Mouse (Mus musculus): ENCODE measurements at regions not wholly inside any gene's neighbourhood (a gene's known extent, or its start where the extent isn't known, plus 50 kb on each side); places are given as distances from the start of the nearest gene placed in this dataset.

- ATAC-seq (replicated peaks; ENCODE audit: low FRiP score, low TSS enrichment, poor library complexity, severe bottlenecking), result no peak
Observed at GRCm38 (mm10) chr12:109272101-109272500, 180.5 kb upstream of the Dlk1 start.

DNA sequence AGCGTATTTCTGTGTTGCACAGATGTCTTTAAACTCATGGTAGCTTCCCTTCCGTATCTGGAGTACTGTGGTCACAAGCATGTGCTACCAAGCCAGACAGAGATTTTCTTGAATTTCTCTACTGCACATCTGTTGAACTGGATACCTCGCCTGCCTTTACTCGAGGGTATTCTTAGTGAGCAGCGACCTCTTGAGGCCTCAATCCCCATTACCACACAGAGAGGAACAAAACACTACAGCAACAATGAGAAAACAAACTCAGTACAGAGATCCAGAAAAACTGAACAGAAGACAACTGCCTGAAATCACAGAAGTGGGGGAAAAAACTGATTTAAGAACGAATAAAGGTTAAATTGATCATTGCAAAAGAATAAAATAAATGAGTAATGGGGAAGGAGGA, 137.8 kb upstream of the Dlk1 start:
- ATAC-seq (replicated peaks; ENCODE audit: low FRiP score, low TSS enrichment, poor library complexity, severe bottlenecking), result no peak

DNA sequence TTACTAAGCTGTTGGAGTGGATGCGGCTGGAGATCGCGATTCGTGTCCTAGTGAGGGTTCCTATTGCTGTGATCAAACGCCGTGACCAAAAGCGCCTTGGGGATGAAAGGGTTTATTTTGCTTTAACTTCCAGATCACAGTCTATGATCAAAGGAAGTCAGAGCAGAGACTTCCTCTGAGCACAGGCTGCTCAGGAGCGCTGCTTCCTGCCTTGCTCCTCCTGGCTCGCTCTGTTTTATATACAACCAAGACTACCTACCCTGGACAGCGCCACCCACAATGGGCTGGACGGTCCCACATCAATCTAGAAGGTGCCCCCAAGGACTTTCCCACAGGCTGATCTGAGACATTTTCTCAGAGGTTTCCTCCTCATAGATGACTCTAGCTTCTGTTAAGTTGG, 126.6 kb upstream of the Dlk1 start:
- ATAC-seq (replicated peaks; ENCODE audit: low FRiP score, low TSS enrichment, poor library complexity, severe bottlenecking), result no peak

DNA sequence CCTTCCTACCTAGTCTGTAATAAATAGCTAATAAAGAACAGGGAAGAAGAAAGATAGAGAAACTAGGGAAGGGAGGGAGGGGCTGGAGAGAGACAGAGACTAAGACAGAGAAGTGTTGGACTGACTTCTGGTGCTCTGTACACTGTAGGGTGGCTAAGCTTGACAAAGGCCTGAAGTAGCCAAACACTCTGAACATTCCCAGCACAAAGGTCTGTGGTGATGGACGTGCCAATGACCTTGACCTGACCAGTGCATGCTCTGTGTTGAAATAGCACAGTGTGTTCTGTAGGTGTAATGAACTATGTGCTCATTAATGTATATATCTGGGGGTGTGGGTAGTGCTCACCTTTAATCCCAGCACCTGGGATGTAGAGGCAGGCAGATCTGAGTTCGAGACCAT, 81.3 kb upstream of the Dlk1 start:
- no peak for ATAC-seq (replicated peaks; ENCODE audit: low FRiP score, low TSS enrichment, poor library complexity, severe bottlenecking)

- no peak for ATAC-seq (replicated peaks; ENCODE audit: low FRiP score, low TSS enrichment, poor library complexity, severe bottlenecking)
Observed at GRCm38 (mm10) chr12:109385794-109386193, 66.8 kb upstream of the Dlk1 start.

GRCm38 (mm10) chr12:109388791-109389190, 63.8 kb upstream of the Dlk1 start:
- ATAC-seq (replicated peaks; ENCODE audit: low FRiP score, low TSS enrichment, poor library complexity, severe bottlenecking), result no peak

DNA sequence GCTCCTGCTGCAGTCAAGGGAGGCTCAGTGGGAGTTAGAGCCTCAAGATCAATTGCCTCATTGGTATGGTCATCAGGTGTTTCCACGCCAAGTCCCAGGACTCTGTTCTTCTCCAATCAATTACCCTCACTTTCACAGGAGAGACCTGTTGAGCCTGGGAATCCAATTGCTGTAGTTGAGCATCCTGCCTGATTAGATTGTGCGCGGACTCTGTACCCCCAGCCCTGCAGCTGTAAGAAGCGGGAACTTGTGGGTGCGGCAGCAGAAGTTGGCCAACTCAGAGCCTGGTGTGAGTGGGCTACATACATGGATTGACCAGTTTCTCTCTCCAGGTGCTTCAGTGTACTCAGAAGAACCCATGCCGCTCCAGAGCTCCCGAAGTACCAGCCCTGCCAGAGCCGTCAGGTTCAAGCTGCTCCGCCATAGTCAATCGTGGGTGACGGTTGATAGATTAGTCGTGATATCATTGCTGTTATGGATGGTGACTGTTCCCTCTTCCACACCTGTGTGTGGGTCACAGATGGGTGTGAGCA, 62.2 kb upstream of the Dlk1 start:
- no peak for ATAC-seq (replicated peaks; ENCODE audit: low FRiP score, low TSS enrichment, poor library complexity, severe bottlenecking)

DNA sequence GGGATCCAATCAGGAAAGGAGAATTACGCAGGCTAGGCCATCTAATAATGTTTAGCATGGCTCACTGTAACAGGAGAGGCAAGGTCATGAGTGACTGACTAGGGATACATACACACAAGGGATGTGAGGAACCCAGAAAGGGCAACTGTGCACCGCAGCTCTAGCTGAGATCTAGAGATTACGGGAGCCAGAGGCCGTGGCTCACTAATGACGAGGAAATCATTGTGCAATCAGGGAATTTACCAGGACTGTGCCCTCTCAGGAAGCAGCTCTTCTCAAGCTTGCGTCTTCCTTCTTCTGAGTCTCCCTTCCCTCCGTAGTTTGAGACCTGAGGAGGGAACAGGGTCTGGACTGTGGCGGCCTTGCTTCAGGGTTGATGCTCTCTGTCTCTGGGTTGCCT, 61.6 kb upstream of the Dlk1 start:
- ATAC-seq (replicated peaks; ENCODE audit: low FRiP score, low TSS enrichment, poor library complexity, severe bottlenecking), result no peak

DNA sequence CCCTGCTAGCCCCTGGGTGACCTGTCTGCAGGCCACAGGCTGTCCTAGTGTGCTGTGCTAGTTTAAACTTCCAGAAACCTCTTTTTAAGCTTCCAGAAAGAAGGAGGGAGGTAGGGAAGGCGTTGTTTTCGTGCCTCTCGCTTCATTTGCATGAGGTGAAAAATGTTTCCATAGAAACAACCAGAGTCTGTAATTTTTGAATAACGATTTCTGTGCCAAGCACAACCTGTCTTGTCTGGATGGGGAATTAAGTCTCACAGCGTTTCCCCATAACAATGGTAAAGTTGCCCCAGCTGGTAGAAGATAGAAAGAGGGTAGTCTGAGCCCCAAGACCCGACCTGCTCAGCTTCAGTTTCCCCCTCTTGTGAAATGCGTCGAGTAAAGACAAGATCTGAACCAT, 59.3 kb upstream of the Dlk1 start:
- ATAC-seq (replicated peaks; ENCODE audit: low FRiP score, low TSS enrichment, poor library complexity, severe bottlenecking), result no peak

- ATAC-seq (replicated peaks; ENCODE audit: low FRiP score, low TSS enrichment, poor library complexity, severe bottlenecking), result peak; percentile 96
Observed at GRCm38 (mm10) chr12:109393795-109394194, 58.8 kb upstream of the Dlk1 start.

DNA sequence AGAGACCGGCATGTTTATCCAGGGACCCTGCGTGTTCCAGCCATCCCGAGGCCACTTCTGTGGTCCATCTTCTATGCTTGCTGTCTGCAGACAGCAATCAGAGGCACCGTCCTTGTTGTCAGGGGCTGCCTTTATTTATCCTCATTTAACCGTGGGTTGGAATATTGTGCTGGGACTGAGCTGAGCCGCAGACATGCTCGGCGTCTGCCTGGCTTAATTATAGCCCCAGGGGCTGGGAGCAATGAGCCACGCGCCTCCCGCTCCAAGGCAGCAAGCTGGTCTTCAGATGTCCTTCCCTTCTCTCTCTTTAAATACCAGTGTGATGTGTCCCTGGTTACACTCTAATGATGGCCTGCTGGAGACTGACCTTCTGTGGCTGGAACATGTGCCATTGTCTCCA, 58.2 kb upstream of the Dlk1 start:
- ATAC-seq (replicated peaks; ENCODE audit: low FRiP score, low TSS enrichment, poor library complexity, severe bottlenecking), result no peak

GRCm38 (mm10) chr12:109396614-109397013, 56.0 kb upstream of the Dlk1 start:
- no peak for ATAC-seq (replicated peaks; ENCODE audit: low FRiP score, low TSS enrichment, poor library complexity, severe bottlenecking)

- ATAC-seq (replicated peaks; ENCODE audit: low FRiP score, low TSS enrichment, poor library complexity, severe bottlenecking), result no peak
Observed at GRCm38 (mm10) chr12:109397175-109398058, 55.2 kb upstream of the Dlk1 start.

DNA sequence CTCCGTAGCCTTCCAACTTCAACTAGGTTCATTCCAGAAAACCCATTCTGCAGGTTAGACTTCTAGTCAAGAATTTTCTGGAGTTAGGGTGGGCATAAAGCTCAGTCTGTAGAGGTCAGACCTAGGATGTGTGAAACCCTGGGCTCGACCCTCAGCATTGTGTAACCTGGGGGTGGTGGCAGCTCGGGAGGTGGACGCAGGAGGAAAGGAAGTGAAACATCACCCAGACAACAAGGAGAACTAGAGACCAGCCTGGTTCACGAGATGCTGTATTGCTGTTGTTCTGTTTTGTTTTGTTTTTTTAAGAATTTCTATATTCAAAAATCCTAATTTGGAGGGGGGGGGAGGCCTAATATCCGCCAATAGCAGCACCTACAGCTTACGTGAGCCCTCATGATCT, 54.1 kb upstream of the Dlk1 start:
- no peak for ATAC-seq (replicated peaks; ENCODE audit: low FRiP score, low TSS enrichment, poor library complexity, severe bottlenecking)

- ATAC-seq (replicated peaks; ENCODE audit: low FRiP score, low TSS enrichment, poor library complexity, severe bottlenecking), result no peak
Observed at GRCm38 (mm10) chr12:109398951-109399350, 53.7 kb upstream of the Dlk1 start.

DNA sequence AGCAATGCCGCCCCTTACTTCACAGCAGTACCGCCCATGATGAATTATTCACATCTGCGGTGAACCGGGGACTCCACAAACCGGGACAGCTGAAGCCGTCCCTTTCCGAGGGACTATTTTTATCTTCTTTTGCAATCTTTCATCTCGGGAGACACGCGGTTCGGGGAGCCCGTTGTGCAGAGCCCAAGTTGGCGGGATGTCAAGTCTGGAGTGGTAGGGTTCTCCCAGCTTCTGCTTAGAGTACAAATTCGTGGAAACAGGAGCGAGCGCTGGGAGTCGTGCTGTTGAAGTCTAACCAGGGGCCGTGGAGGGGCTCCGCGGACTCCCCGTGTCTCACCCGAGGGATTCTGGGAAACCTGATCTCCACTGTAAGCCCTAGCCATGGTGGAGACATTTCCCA, 53.0 kb upstream of the Dlk1 start:
- no peak for ATAC-seq (replicated peaks; ENCODE audit: low FRiP score, low TSS enrichment, poor library complexity, severe bottlenecking)

DNA sequence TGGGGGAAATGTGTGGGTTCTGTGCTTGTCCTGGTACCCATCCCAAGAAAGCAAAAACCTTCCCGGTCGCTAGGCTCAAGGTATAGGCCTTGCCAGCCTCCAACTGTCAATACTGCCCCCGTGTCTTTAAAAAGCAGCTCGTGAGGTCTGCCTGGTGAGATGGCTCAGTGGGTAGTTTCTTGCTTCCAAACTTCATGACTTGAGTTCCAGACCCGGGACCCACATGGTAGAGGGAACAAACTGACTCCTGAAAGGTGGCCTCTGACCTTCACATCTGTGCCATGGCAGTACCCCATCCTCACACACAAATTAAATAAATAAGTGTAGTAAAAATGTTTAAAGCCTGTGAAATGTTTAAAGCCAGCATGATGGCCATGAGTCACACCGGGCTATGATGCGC, 52.6 kb upstream of the Dlk1 start:
- no peak for ATAC-seq (replicated peaks; ENCODE audit: low FRiP score, low TSS enrichment, poor library complexity, severe bottlenecking)

- peak; percentile 58; the same call in 1 of the 2 replicates for ATAC-seq (replicated peaks; ENCODE audit: low FRiP score, low TSS enrichment, poor library complexity, severe bottlenecking)
Observed at GRCm38 (mm10) chr12:109400936-109401586, 51.6 kb upstream of the Dlk1 start.

DNA sequence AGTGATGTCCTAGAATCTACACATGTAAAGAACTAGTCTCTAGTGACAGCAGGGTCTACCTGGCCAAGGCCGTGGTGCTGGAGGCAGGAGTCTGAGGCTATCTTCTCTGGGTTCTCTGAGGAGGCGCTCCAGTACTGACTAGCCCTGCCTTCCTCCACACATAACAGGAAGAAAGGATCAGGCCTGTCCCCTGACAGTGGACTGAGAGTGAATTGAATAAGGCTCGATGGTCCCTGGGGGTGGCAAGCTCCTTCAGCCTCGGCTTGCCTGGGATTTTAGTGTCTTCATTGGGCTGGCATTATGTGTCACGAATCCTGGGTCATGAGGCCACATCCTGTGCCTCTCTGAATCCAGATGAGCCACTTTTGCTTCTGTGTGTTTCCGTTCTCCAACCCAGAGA, 50.9 kb upstream of the Dlk1 start:
- no peak for ATAC-seq (replicated peaks; ENCODE audit: low FRiP score, low TSS enrichment, poor library complexity, severe bottlenecking)

DNA sequence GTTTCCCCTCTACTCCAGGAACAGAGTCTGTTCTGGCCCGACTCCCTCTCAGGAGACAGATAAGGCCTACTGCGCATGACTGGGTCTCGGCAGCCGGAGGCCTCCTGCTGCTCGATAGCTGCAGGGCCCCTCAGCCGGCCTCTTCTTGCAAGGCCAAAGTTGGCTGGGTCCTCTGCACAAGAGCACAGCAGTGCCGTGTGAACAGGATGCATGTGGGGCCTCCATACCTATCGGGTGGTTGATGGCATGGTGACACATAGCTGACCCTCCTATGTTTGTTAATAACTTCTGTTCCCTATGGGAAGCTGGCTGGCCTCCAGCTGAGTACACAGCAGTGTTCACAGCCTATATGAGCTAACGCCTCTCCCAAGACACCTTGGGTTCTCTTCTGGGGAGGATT, 50.4 kb upstream of the Dlk1 start:
- ATAC-seq (replicated peaks; ENCODE audit: low FRiP score, low TSS enrichment, poor library complexity, severe bottlenecking), result no peak

All from megakaryocyte-erythroid progenitor cell, adult 5-6 weeks (primary cell).